Mouse (Mus musculus) layer of hippocampus, adult 2 months (tissue): Measurements from ENCODE around the gene Chadl. TPM values are rescaled to one million over a fixed set of nuclear protein-coding genes. Genes with fewer than 3 reads are reported as not detected.
"Not testable (repeated sequence)": the region's sequence is repeated elsewhere in the genome, so short reads cannot be mapped to it uniquely, and the experiment has no call there.

Experiments
- DNase-seq, 2 experiments: peaks; one replicate each; pipeline ENCODE4 v3.0.0; 2022; ENCODE audit warnings: low spot score in 2 of 2
- H3K27ac ChIP-seq: fragments of 200-600 bp; 2 replicates; pipeline ENCODE4 v1.8.1; 2022
- H3K4me3 ChIP-seq: fragments of 200-600 bp; 2 replicates; pipeline ENCODE4 v1.8.1; 2022; ENCODE audit warnings: mild to moderate bottlenecking
- CTCF ChIP-seq: fragments of 200-600 bp; conservative IDR thresholded peaks from 2 replicates; pipeline ENCODE4 v1.8.1; 2022; ENCODE audit warnings: antibody characterized with exemption, mild to moderate bottlenecking, moderate library complexity
- long read RNA-seq, 2 experiments: library from polyadenylated mRNA; stranded (forward); transcript quantifications; one replicate each; pipeline ENCODE4 v2.0.0; 2021; ENCODE audit warnings: borderline mapping rate in 2 of 2
- total RNA-seq, 2 experiments: library from RNA; stranded (reverse); gene quantifications; 2 replicates each; pipeline ENCODE4 v1.2.3; 2021

The Chadl gene
- 10 to 100 TPM; 11.7 to 12.3 TPM for total RNA-seq
- long read RNA-seq, experiment 1, transcript Chadl-203 (3 exons, 1,095 nt), result major isoform, 5 of 14 reads
- long read RNA-seq, experiment 1, partial matches to known transcripts, result 5 of 14 reads
- long read RNA-seq, experiment 1, other reads (novel, unspliced or antisense), result 0 of 14 reads
- long read RNA-seq, experiment 2, transcript Chadl-201 (6 exons, 2,548 nt), result minor isoform, 5 of 32 reads
- long read RNA-seq, experiment 2, transcript Chadl-203 (3 exons, 1,095 nt), result major isoform, 9 of 32 reads
- long read RNA-seq, experiment 2, partial matches to known transcripts, result 17 of 32 reads
- long read RNA-seq, experiment 2, other reads (novel, unspliced or antisense), result 0 of 32 reads

DNA sequence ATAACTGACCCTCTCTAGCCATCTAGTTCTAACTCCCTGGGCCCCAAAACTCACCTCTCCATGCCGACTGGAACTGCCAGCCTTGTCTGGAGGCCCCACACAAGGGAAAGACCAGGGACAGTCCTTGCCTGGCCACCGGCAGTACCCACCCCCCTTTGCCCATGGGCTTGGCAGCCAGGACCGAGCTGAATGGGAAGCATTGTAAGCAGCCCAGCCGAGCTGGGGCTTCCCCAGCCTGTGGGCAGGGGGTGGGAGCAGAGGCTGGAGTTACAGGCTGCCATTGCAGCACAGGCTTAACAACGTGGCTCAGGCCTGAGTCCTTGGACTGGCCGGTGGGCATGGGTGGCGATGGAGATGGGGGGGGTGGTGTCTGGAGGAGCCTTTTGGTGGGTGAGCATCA lies at the start of gene Chadl:
TSS of gene Chadl (minus strand) at position 113 of the 400 bp plus-strand sequence.
- Histone ChIP-seq H3K4me3 (no peak within 1 kb of the TSS), H3K27ac (peak within 1 kb of the TSS; percentile 62; the same call in 1 of the 2 replicates)
- DNase-seq, result peak; percentile 45 to 47
- no peak for TF ChIP-seq CTCF

GRCm38 (mm10) chr15:81745601-81746114 lies 48.6 kb upstream of the Chadl start:
- no peak for TF ChIP-seq CTCF
- DNase-seq, result peak; percentile 16 to 60
- H3K27ac ChIP-seq, result peak overlapping the region; percentile 95
- peak overlapping the region; percentile 91 for H3K4me3 ChIP-seq

- TF ChIP-seq CTCF, result peak; percentile 57
- H3K27ac ChIP-seq, result peak within 1 kb of the TSS; percentile 95
- peak; percentile 69 to 74 for DNase-seq
- H3K4me3 ChIP-seq, result peak within 1 kb of the TSS; percentile 91
Measured at GRCm38 (mm10) chr15:81744992-81745600, 48.0 kb upstream of the Chadl start, which contains the start of the genes Zc3h7b and Rangap1. Gene Zc3h7b, plus strand, starts transcription at chr15:81745057. Gene Rangap1, minus strand, starts transcription at chr15:81745530.

DNA sequence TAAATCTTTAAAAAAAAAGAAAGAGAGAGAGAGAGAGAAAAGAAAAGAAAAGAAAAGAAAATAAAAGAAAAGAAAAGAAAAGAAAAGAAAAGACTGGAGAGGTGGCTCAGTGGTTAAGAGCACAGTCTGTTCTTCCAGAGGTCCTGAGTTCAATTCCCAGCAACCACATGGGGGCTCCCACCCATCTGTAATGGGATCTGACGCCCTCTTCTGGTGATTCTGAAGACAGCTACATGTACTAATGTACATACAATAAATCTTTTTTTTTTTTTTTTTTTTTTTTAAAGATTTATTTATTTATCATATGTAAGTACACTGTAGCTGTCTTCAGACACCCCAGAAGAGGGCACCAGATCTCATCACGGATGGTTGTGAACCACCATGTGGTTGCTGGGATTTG lies 45.3 kb upstream of the Chadl start:
- TF ChIP-seq CTCF, result peak; percentile 43
- not testable (repeated sequence) for H3K4me3 ChIP-seq, H3K27ac ChIP-seq, DNase-seq

- H3K4me3 ChIP-seq, result no peak overlapping the region
- TF ChIP-seq CTCF, result peak; percentile 78
Measured at GRCm38 (mm10) chr15:81739924-81740323, 42.8 kb upstream of the Chadl start.

GRCm38 (mm10) chr15:81739296-81739695 lies 42.2 kb upstream of the Chadl start:
- DNase-seq, result no peak
- Histone ChIP-seq H3K27ac (no peak overlapping the region), H3K4me3 (no peak overlapping the region)
- TF ChIP-seq CTCF, result no peak

More at GRCm38 (mm10) chr15:81739924-81740323, 42.8 kb upstream of the Chadl start:
- H3K27ac ChIP-seq, result no peak overlapping the region
- DNase-seq, result peak in 1 of 2 experiments; percentile 44

GRCm38 (mm10) chr15:81735075-81735474 lies 38.0 kb upstream of the Chadl start:
- no peak overlapping the region for H3K4me3 ChIP-seq
- H3K27ac ChIP-seq, result no peak overlapping the region
- TF ChIP-seq CTCF, result no peak
- no peak for DNase-seq

GRCm38 (mm10) chr15:81729792-81730635 lies 32.9 kb upstream of the Chadl start:
- Histone ChIP-seq H3K27ac (peak overlapping the region; percentile 81), H3K4me3 (peak overlapping the region; percentile 85)
- DNase-seq, result peak; percentile 98 to 100
- TF ChIP-seq CTCF, result no peak

- Histone ChIP-seq H3K27ac (peak overlapping the region; percentile 81), H3K4me3 (peak overlapping the region; percentile 85)
- TF ChIP-seq CTCF, result no peak
- DNase-seq, result peak; percentile 37 to 43
Measured at GRCm38 (mm10) chr15:81729241-81729791, 32.2 kb upstream of the Chadl start.

GRCm38 (mm10) chr15:81725965-81726364 lies 28.9 kb upstream of the Chadl start:
- no peak for TF ChIP-seq CTCF
- DNase-seq, result no peak
- Histone ChIP-seq H3K4me3 (no peak overlapping the region), H3K27ac (no peak overlapping the region)

DNA sequence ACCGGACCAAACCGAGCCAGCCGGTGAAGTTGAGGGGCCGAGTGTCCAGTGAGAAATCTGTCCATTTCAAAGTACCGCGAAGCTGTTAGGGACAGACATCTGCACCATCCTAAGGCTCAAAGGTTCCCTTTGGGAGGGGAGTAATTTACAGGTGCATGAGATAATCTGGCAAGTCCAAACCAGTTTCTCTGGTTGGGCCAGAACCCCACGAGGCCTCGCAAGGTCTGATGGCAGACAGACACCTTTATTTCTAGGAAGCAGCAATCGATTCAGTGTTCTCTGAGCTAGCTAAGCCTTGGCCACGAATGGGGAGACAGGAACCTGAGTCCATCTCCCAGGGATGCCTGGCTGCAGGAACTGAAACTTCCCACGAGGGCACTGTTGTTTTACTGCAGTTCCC lies 26.6 kb upstream of the Chadl start:
- no peak for TF ChIP-seq CTCF
- no peak overlapping the region for H3K4me3 ChIP-seq
- no peak overlapping the region for H3K27ac ChIP-seq
- no peak for DNase-seq

- Histone ChIP-seq H3K27ac (no peak overlapping the region), H3K4me3 (no peak overlapping the region)
- TF ChIP-seq CTCF, result no peak
- no peak for DNase-seq
Measured at GRCm38 (mm10) chr15:81722361-81722760, 25.3 kb upstream of the Chadl start.
